Mouse (Mus musculus): ENCODE measurements around the gene Mas1.

GRCm38 (mm10) chr17:12866853-12867252 lies 1.1 kb downstream of the Mas1 start:
- TF ChIP-seq CTCF (IDR thresholded peaks at IDR 0.05; ENCODE audit: low read depth, low read length) (no peak), POLR2A (IDR thresholded peaks at IDR 0.05; ENCODE audit: insufficient read depth, low read length) (no peak), EP300 (IDR thresholded peaks at IDR 0.05; ENCODE audit: insufficient read depth, low read depth, low read length) (no peak)
